In genomic region chr14:61698358-61699055, GRCm38 (mm10) we compare ENCODE assay signal across 23 mouse cellular contexts.
DNase-seq lines count a peak whose midpoint lies in the region; ATAC-seq and TF ChIP-seq lines count a peak whose summit lies in the region.
"Had no signal": no experiment of that assay in that cellular context is flagged by ENCODE, and none has a peak within 500 bp of the region (broad histone marks: within the 10 kb centered on the region; RNA-seq: fewer than 3 reads in every experiment).

No protein-coding gene starts in this region.

- H3K9ac ChIP-seq in MEL (ENCODE audit: control insufficient read depth, low read depth, low read length, poor library complexity, severe bottlenecking), result peak overlapping the region; percentile 17
- H3K9ac ChIP-seq: embryonic facial prominence, embryonic 12.5 days; heart, embryonic 13.5 days; liver, embryonic 13.5 days; lung, embryonic 15.5 days; stomach, embryonic 15.5 days had no signal

- TF ChIP-seq RAD21 in MEL (IDR thresholded peaks at IDR 0.05; ENCODE audit: low read depth, low read length), result no peak

- ATAC-seq in granulocyte monocyte progenitor cell, adult 5-6 weeks (replicated peaks; ENCODE audit: poor library complexity, severe bottlenecking), result 0 out of 2 replicates have a peak, but pooled peaks have one; percentile 8
- ATAC-seq: hindbrain, postnatal 0 days had no signal

- no peak overlapping the region for H3K27ac ChIP-seq in MEL (ENCODE audit: control insufficient read depth, low read depth, low read length)
- H3K27ac ChIP-seq: embryonic facial prominence, embryonic 12.5 days; heart, embryonic 13.5 days; hindbrain, postnatal 0 days; liver, embryonic 13.5 days; lung, embryonic 15.5 days; macrophage; stomach, embryonic 15.5 days had no signal

- peak overlapping the region; percentile 45 to 52 for H3K4me3 ChIP-seq in MEL (ENCODE audit: control insufficient read depth in 1 of 2, insufficient read depth in 1 of 2, low read depth in 2 of 2, low read length in 2 of 2)
- H3K4me3 ChIP-seq: embryonic facial prominence, embryonic 12.5 days; heart, embryonic 13.5 days; liver, embryonic 13.5 days; lung, embryonic 15.5 days; stomach, embryonic 15.5 days had no signal

- peaks cover 0 to 3% of the 10 kb centered on the region in 2 experiments; a peak in 2 of 4 replicates for H3K36me3 ChIP-seq in MEL (ENCODE audit: control insufficient read depth in 1 of 2, insufficient read depth in 2 of 2, low read length in 2 of 2)
- H3K36me3 ChIP-seq: embryonic facial prominence, embryonic 12.5 days; heart, embryonic 13.5 days; liver, embryonic 13.5 days; lung, embryonic 15.5 days; stomach, embryonic 15.5 days had no signal

- peak; percentile 8 for DNase-seq in thymus, postnatal 0 days (ENCODE audit: low spot score)
- DNase-seq in thymus, postnatal 14 days, result no peak
- DNase-seq in MEL (ENCODE audit: low read depth, low spot score) (peak; percentile 58), adipocyte (ENCODE audit: low spot score) (no peak)
- no peak for DNase-seq in adrenal gland, adult 2 months
- DNase-seq in urinary bladder, postnatal 4 days (ENCODE audit: low spot score in 2 of 2), result no peak
- DNase-seq: adrenal gland, adult 8-10 months; cerebellum, adult 11 months; cerebellum, postnatal 25 days; gastrocnemius, postnatal 14 days; heart, postnatal 36 days; kidney, adult 8-10 months; left cerebral cortex, postnatal 4 days; liver, embryonic 13.5 days; midbrain, embryonic 14.5 days; right cerebral cortex, adult 18-20 months had no signal

- peaks cover 3 to 9% of the 10 kb centered on the region in 2 experiments for H3K4me1 ChIP-seq in MEL (ENCODE audit: control insufficient read depth in 1 of 2, insufficient read depth in 2 of 2, low read length in 2 of 2)
- H3K4me1 ChIP-seq: heart, embryonic 13.5 days; liver, embryonic 13.5 days; lung, embryonic 15.5 days; stomach, embryonic 15.5 days had no signal

- H3K79me2 ChIP-seq in MEL (ENCODE audit: control insufficient read depth, insufficient read depth, low read length, poor library complexity), result no peaks in the 10 kb centered on the region

- no peak for TF ChIP-seq CTCF in MEL (IDR thresholded peaks at IDR 0.05 in 2 of 3, conservative IDR thresholded peaks at IDR 0.05 in 1 of 3; ENCODE audit: control insufficient read depth in 1 of 3, insufficient read depth in 1 of 3, low read depth in 2 of 3, low read length in 3 of 3, poor library complexity in 1 of 3, severe bottlenecking in 1 of 3)

- no peaks in the 10 kb centered on the region for H3K27me3 ChIP-seq in MEL (ENCODE audit: control insufficient read depth in 1 of 2, insufficient read depth in 2 of 2, low read length in 2 of 2)
- H3K27me3 ChIP-seq: embryonic facial prominence, embryonic 12.5 days; heart, embryonic 13.5 days; lung, embryonic 15.5 days; stomach, embryonic 15.5 days had no signal

- no peak for TF ChIP-seq POLR2A in MEL (IDR thresholded peaks at IDR 0.05; ENCODE audit: control insufficient read depth in 1 of 2, insufficient read depth in 1 of 2, low read depth in 1 of 2, low read length in 2 of 2, poor library complexity in 1 of 2)

- no peak for TF ChIP-seq EP300 in MEL (IDR thresholded peaks at IDR 0.05; ENCODE audit: low read depth in 1 of 2, low read length in 2 of 2)

- no peaks in the 10 kb centered on the region for H3K9me3 ChIP-seq in MEL (replicated peaks; ENCODE audit: insufficient read depth, low read length)
- H3K9me3 ChIP-seq: embryonic facial prominence, embryonic 12.5 days; heart, embryonic 13.5 days; liver, embryonic 13.5 days; lung, embryonic 15.5 days; stomach, embryonic 15.5 days had no signal

TF ChIP-seq in MEL, 35 proteins besides CTCF, POLR2A, EP300 and RAD21:
- TF ChIP-seq GATA1 (IDR thresholded peaks at IDR 0.05; ENCODE audit: low read depth, low read length), result 0 out of 2 replicates have a peak, but pooled peaks have one; percentile 14
- 0 out of 2 replicates have a peak, but pooled peaks have one; percentile 15 for TF ChIP-seq ZNF384 (IDR thresholded peaks at IDR 0.05; ENCODE audit: low read depth, low read length)
- no peak for TF ChIP-seq CHD1 (IDR thresholded peaks at IDR 0.05; ENCODE audit: low read depth, low read length)
- no peak for TF ChIP-seq GABPA (IDR thresholded peaks at IDR 0.05; ENCODE audit: low read depth, low read length)
- TF ChIP-seq ETS1 (IDR thresholded peaks at IDR 0.05; ENCODE audit: low read depth, low read length), result peak; percentile 44
- 0 out of 2 replicates have a peak, but pooled peaks have one; percentile 11 for TF ChIP-seq TBP (IDR thresholded peaks at IDR 0.05; ENCODE audit: low read depth, low read length)
- no peak for TF ChIP-seq RCOR1 (IDR thresholded peaks at IDR 0.05; ENCODE audit: low read depth, low read length)
- TF ChIP-seq USF1 (IDR thresholded peaks at IDR 0.05; ENCODE audit: low read depth, low read length), result no peak
- TF ChIP-seq MAX (IDR thresholded peaks at IDR 0.05; ENCODE audit: low read length), result 0 out of 2 replicates have a peak, but pooled peaks have one; percentile 42
- TF ChIP-seq MAFK (IDR thresholded peaks at IDR 0.05; ENCODE audit: borderline replicate concordance, low read depth, low read length), result no peak
- TF ChIP-seq MYB (IDR thresholded peaks at IDR 0.05; ENCODE audit: low read depth, low read length), result no peak
- 0 out of 2 replicates have a peak, but pooled peaks have one; percentile 33 for TF ChIP-seq SIN3A (IDR thresholded peaks at IDR 0.05; ENCODE audit: low read length)
- peak; percentile 60 for TF ChIP-seq MXI1 (IDR thresholded peaks at IDR 0.05; ENCODE audit: low read depth, low read length)

Comparison
In these comparisons a context has a peak if more than half of its experiments do, and no peak if none do; other contexts are left out.
1. DNase-seq: peak in thymus, postnatal 0 days (single experiment) and MEL (single experiment); none in thymus, postnatal 14 days (single experiment), adrenal gland, adult 2 months (single experiment), adipocyte (single experiment) and urinary bladder, postnatal 4 days (0 of 2).